Comparison of ENCODE assay signal across 26 mouse cellular contexts in the genomic region with DNA sequence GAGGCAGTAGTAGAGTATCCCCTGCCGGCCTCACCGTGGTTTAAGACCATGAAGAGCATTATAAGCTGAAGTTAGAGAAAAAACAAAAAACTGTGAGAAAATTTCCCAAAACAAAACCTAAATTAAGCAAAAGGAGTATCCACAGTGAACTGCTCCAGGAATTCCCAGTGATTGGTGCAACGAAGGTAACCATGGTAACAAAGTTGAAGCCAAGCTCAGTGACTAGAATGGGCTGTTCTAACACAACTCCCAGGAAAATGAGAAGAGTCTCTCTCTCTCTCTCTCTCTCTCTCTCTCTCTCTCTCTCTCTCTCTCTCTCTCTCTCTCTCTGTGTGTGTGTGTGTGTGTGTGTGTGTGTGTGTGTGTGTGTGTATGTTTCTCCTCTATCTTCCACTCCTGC.
DNase-seq lines count a peak whose midpoint lies in the region; ATAC-seq lines count a peak whose summit lies in the region.
"Had no signal": no experiment of that assay in that cellular context is flagged by ENCODE, and none has a peak within 500 bp of the region (broad histone marks: within the 10 kb centered on the region; RNA-seq: fewer than 3 reads in every experiment).

No protein-coding gene starts in this region.

- no peaks in the 10 kb centered on the region for H3K27me3 ChIP-seq in hindbrain, embryonic 16.5 days (replicated peaks; ENCODE audit: control insufficient read depth, insufficient read depth, low read length)
- H3K27me3 ChIP-seq in hindbrain, embryonic 12.5 days, result no peaks in the 10 kb centered on the region
- H3K27me3 ChIP-seq in midbrain, embryonic 15.5 days (replicated peaks), result no peaks in the 10 kb centered on the region
- no peaks in the 10 kb centered on the region for H3K27me3 ChIP-seq in midbrain, embryonic 13.5 days
- H3K27me3 ChIP-seq: embryonic facial prominence, embryonic 13.5 days; liver, embryonic 13.5 days; midbrain, embryonic 12.5 days had no signal

- H3K9ac ChIP-seq in hindbrain, embryonic 16.5 days (ENCODE audit: low read depth, low read length), result no peak overlapping the region
- no peak overlapping the region for H3K9ac ChIP-seq in hindbrain, embryonic 12.5 days
- no peak overlapping the region for H3K9ac ChIP-seq in midbrain, embryonic 15.5 days
- H3K9ac ChIP-seq in midbrain, embryonic 13.5 days (replicated peaks), result no peak overlapping the region
- H3K9ac ChIP-seq: embryonic facial prominence, embryonic 13.5 days; liver, embryonic 13.5 days; midbrain, embryonic 12.5 days had no signal

- H3K27ac ChIP-seq in hindbrain, embryonic 16.5 days (ENCODE audit: low read depth, low read length), result no peak overlapping the region
- no peak overlapping the region for H3K27ac ChIP-seq in hindbrain, embryonic 12.5 days
- no peak overlapping the region for H3K27ac ChIP-seq in midbrain, embryonic 15.5 days
- H3K27ac ChIP-seq in midbrain, embryonic 13.5 days, result no peak overlapping the region
- H3K27ac ChIP-seq: embryonic facial prominence, embryonic 13.5 days; heart, embryonic 10.5 days; left cerebral cortex, adult 2 months; liver, embryonic 13.5 days; macrophage; midbrain, embryonic 12.5 days had no signal

- H3K4me3 ChIP-seq in hindbrain, embryonic 16.5 days (ENCODE audit: low read length), result no peak overlapping the region
- H3K4me3 ChIP-seq in hindbrain, embryonic 12.5 days, result no peak overlapping the region
- no peak overlapping the region for H3K4me3 ChIP-seq in midbrain, embryonic 15.5 days
- H3K4me3 ChIP-seq in midbrain, embryonic 13.5 days (replicated peaks), result no peak overlapping the region
- H3K4me3 ChIP-seq: embryonic facial prominence, embryonic 13.5 days; erythroblast, embryonic 14.5 days; heart, embryonic 10.5 days; left cerebral cortex, adult 2 months; liver, embryonic 13.5 days; midbrain, embryonic 12.5 days had no signal

- DNase-seq in embryo, embryonic 10 days (ENCODE audit: low spot score), result peak; percentile 23
- DNase-seq in embryo, embryonic 9.5 days (ENCODE audit: extremely low spot score), result no peak
- peak; percentile 20 for DNase-seq in retina, postnatal 1 day
- DNase-seq in layer of hippocampus, postnatal 10 days (ENCODE audit: low spot score in 2 of 2), result no peak
- DNase-seq: adrenal gland, postnatal 25 days; cerebellum, adult 11-12 months; cerebellum, postnatal 14 days; gastrocnemius, postnatal 10 days; heart, postnatal 4 days; kidney, adult 18-20 months; kidney, postnatal 4 days; liver, embryonic 13.5 days; lung, adult 2 months; right cerebral cortex, postnatal 25 days; spleen, adult 18-20 months; thymus, postnatal 14 days had no signal

- peak; percentile 80; the same call in 1 of the 2 replicates for ATAC-seq in hindbrain, embryonic 16.5 days
- ATAC-seq in hindbrain, embryonic 12.5 days (ENCODE audit: low FRiP score), result no peak
- peak; percentile 73; the same call in 1 of the 2 replicates for ATAC-seq in midbrain, embryonic 15.5 days (replicated peaks)
- no peak for ATAC-seq in midbrain, embryonic 13.5 days

- H3K9me3 ChIP-seq in hindbrain, embryonic 16.5 days (ENCODE audit: control insufficient read depth, low read length), result no peaks in the 10 kb centered on the region
- H3K9me3 ChIP-seq in hindbrain, embryonic 12.5 days (replicated peaks), result no peaks in the 10 kb centered on the region
- H3K9me3 ChIP-seq in midbrain, embryonic 15.5 days, result no peaks in the 10 kb centered on the region
- no peaks in the 10 kb centered on the region for H3K9me3 ChIP-seq in midbrain, embryonic 13.5 days
- H3K9me3 ChIP-seq: embryonic facial prominence, embryonic 13.5 days; heart, embryonic 10.5 days; liver, embryonic 13.5 days; midbrain, embryonic 12.5 days had no signal

- WGBS in hindbrain, embryonic 16.5 days, result 38% methylated on average over 3 of the region's 3 CpGs
- WGBS in hindbrain, embryonic 12.5 days, result 43% methylated on average over 3 of the region's 3 CpGs
- 15% methylated on average over 3 of the region's 3 CpGs for WGBS in midbrain, embryonic 15.5 days
- 21% methylated on average over 3 of the region's 3 CpGs for WGBS in midbrain, embryonic 13.5 days

- no peaks in the 10 kb centered on the region; the same call in 1 of the 2 replicates for H3K4me1 ChIP-seq in hindbrain, embryonic 16.5 days (ENCODE audit: control insufficient read depth, insufficient read depth, low read depth, low read length)
- peaks cover 7% of the 10 kb centered on the region for H3K4me1 ChIP-seq in hindbrain, embryonic 12.5 days
- peaks cover 6% of the 10 kb centered on the region; the same call in 1 of the 2 replicates for H3K4me1 ChIP-seq in midbrain, embryonic 15.5 days
- H3K4me1 ChIP-seq in midbrain, embryonic 13.5 days (replicated peaks), result peaks cover 6% of the 10 kb centered on the region
- H3K4me1 ChIP-seq: heart, embryonic 10.5 days; liver, embryonic 13.5 days had no signal

- no peaks in the 10 kb centered on the region for H3K36me3 ChIP-seq in hindbrain, embryonic 16.5 days (ENCODE audit: control insufficient read depth, insufficient read depth, low read length)
- no peaks in the 10 kb centered on the region for H3K36me3 ChIP-seq in hindbrain, embryonic 12.5 days
- no peaks in the 10 kb centered on the region for H3K36me3 ChIP-seq in midbrain, embryonic 15.5 days (replicated peaks)
- no peaks in the 10 kb centered on the region for H3K36me3 ChIP-seq in midbrain, embryonic 13.5 days
- H3K36me3 ChIP-seq: embryonic facial prominence, embryonic 13.5 days; heart, embryonic 10.5 days; liver, embryonic 13.5 days; midbrain, embryonic 12.5 days had no signal

- H3K4me2 ChIP-seq in hindbrain, embryonic 16.5 days (ENCODE audit: low read length), result no peak overlapping the region
- no peak overlapping the region for H3K4me2 ChIP-seq in hindbrain, embryonic 12.5 days (replicated peaks)
- H3K4me2 ChIP-seq in midbrain, embryonic 15.5 days, result no peak overlapping the region
- H3K4me2 ChIP-seq in midbrain, embryonic 13.5 days (replicated peaks), result no peak overlapping the region
- H3K4me2 ChIP-seq: embryonic facial prominence, embryonic 13.5 days; liver, embryonic 13.5 days; midbrain, embryonic 12.5 days had no signal

Comparison
In these comparisons a context has a peak if more than half of its experiments do, and no peak if none do; other contexts are left out.
1. DNase-seq: peak in embryo, embryonic 10 days (single experiment) and retina, postnatal 1 day (single experiment); none in embryo, embryonic 9.5 days (single experiment) and layer of hippocampus, postnatal 10 days (0 of 2).
2. ATAC-seq: peak in hindbrain, embryonic 16.5 days (single experiment) and midbrain, embryonic 15.5 days (single experiment); none in hindbrain, embryonic 12.5 days (single experiment) and midbrain, embryonic 13.5 days (single experiment).